Mouse (Mus musculus): ENCODE measurements at regions not wholly inside any gene's neighbourhood (a gene's known extent, or its start where the extent isn't known, plus 50 kb on each side); places are given as distances from the start of the nearest gene placed in this dataset.
A peak's percentile ranks its signal among the peaks of the same experiment; 100 is the strongest.
"Not testable (repeated sequence)": the region's sequence is repeated elsewhere in the genome, so short reads cannot be mapped to it uniquely, and the experiment has no call there.

- DNase-seq = no peak
Measured at GRCm38 (mm10) chr6:140222534-140223324, 181.5 kb upstream of the Plcz1 start.

GRCm38 (mm10) chr6:140221653-140222272 is 180.5 kb upstream of the Plcz1 start:
- DNase-seq = no peak

GRCm38 (mm10) chr6:140218789-140219188 is 177.5 kb upstream of the Plcz1 start:
- no peak for DNase-seq

- DNase-seq = no peak
Measured at GRCm38 (mm10) chr6:140212403-140212802, 171.1 kb upstream of the Plcz1 start.

GRCm38 (mm10) chr6:140210141-140210540 is 168.9 kb upstream of the Plcz1 start:
- no peak for DNase-seq

GRCm38 (mm10) chr6:140209083-140209482 is 167.8 kb upstream of the Plcz1 start:
- DNase-seq = peak; percentile 15

GRCm38 (mm10) chr6:140208375-140208774 is 167.1 kb upstream of the Plcz1 start:
- peak; percentile 83 for DNase-seq

GRCm38 (mm10) chr6:140206676-140207075 is 165.4 kb upstream of the Plcz1 start:
- DNase-seq = not testable (repeated sequence)

GRCm38 (mm10) chr6:140201356-140201755 is 160.1 kb upstream of the Plcz1 start:
- DNase-seq = no peak

GRCm38 (mm10) chr6:140200322-140200721 is 159.1 kb upstream of the Plcz1 start:
- no peak for DNase-seq

- no peak for DNase-seq
Measured at GRCm38 (mm10) chr6:140198036-140198435, 156.8 kb upstream of the Plcz1 start.

GRCm38 (mm10) chr6:140197113-140197675 is 155.9 kb upstream of the Plcz1 start:
- DNase-seq = peak; percentile 39

- DNase-seq = no peak
Measured at GRCm38 (mm10) chr6:140194276-140194675, 153.0 kb upstream of the Plcz1 start.

GRCm38 (mm10) chr6:140193084-140193939 is 152.1 kb upstream of the Plcz1 start:
- no peak for DNase-seq

- no peak for DNase-seq
Measured at GRCm38 (mm10) chr6:140192526-140192925, 151.3 kb upstream of the Plcz1 start.

- no peak for DNase-seq
Measured at GRCm38 (mm10) chr6:140191341-140191740, 150.1 kb upstream of the Plcz1 start.

GRCm38 (mm10) chr6:140189601-140190000 is 148.3 kb upstream of the Plcz1 start:
- no peak for DNase-seq

- no peak for DNase-seq
Measured at GRCm38 (mm10) chr6:140187733-140188132, 146.5 kb upstream of the Plcz1 start.

- peak; percentile 19 for DNase-seq
Measured at GRCm38 (mm10) chr6:140187106-140187505, 145.8 kb upstream of the Plcz1 start.

- no peak for DNase-seq
Measured at GRCm38 (mm10) chr6:140179999-140180398, 138.7 kb upstream of the Plcz1 start.

GRCm38 (mm10) chr6:140178425-140179193 is 137.4 kb upstream of the Plcz1 start:
- no peak for DNase-seq

GRCm38 (mm10) chr6:140172716-140173115 is 131.5 kb upstream of the Plcz1 start:
- DNase-seq = no peak

Measured in lung, postnatal 36 days (tissue).